Mouse (Mus musculus): ENCODE measurements around the gene Gm37240.

Gm37240 gene

DNA sequence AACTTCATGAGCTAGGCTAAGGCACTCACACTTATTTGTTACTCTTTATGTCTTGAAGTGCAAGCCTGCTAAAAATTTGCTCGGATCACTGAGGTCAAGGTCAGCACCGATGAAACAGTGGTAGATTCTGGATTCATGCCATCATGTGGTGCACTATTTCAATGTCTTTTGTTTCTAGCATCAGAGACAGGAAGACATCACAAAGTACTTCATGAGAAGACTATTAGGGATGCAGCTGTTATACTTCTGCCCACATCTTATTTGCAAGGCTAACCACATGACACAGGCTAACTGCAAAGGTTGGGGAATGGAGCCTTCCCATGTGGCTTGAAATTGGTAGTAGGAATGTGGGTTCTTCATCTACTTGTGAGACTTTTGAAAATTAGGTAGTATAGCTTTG, 1081.1 kb downstream of the Gm37240 start:
- DNase-seq, result no peak

DNA sequence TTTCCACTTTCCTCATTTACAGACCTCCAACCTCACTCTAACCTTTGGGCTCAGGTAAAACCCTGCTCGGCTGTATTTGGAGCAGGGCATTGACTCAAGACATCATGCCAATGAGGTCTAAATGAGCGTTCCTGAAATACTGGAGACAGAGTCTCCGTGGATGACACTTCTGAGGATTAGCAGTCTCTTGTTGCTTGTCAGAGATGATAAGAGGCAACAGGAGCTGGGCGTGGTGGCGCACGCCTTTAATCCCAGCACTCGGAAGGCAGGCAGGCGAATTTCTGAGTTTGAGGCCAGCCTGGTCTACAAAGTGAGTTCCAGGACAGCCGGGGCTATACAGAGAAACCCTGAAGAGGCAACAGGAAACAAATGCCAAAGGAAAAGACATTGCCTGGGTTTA, 1083.3 kb downstream of the Gm37240 start:
- DNase-seq, result no peak

DNA sequence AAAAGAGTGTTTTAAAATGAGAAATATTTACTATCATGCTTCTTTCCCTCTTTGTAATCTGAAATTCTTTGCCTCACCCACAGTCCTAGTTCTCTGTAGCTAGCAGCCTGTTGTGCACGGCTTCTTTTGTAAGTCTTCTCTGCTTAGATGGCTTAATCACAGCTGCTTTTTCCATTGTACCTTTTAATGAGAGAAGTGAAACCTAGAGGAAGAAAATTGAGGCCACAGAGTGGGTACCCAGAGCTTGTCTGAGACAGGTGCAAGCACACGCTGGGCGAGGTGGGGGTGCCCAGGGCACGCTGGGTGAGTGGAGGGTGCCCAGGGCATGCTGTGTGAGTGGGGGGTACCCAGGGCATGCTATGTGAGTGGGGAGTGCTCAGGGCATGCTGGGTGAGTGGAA, 1099.4 kb downstream of the Gm37240 start:
- DNase-seq, result no peak

DNA sequence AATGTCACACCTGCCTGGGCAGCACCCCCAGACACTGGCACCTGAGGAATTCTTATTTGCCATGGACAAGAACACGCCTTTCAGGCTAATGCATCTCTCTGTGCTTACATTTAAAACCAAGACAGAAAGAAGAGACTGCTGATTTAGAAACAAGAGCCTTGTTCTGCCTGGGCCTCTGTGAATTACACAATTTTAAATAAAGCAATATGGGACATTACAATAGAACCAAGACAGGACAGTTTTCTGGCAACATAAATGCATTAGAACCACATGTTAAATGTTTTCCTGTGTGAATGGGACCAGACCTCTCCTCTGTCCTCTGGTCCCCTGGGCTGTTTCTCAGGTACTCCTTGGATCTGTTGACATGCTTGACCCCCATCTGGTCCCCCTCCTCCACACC, 1111.2 kb downstream of the Gm37240 start:
- DNase-seq, result no peak

DNA sequence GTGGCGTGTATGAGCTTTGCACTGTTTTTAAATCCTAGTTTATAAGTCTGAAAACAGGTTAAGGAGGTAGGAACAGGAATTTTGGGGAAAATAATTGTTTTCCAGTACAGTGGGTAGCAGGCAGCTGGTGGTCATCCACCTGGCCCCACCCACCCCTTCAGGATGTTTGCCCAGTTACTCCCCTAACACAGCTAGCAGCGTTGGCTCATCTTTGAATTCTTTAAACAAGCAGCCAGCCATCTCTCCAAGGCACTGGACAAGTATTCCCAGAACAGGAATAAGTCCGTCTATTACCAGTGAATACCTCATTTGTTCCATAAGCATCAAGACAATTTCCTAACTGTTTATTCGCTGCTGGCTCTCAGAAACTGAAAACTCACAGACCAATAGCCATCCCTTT, 1111.7 kb downstream of the Gm37240 start:
- no peak for DNase-seq

DNA sequence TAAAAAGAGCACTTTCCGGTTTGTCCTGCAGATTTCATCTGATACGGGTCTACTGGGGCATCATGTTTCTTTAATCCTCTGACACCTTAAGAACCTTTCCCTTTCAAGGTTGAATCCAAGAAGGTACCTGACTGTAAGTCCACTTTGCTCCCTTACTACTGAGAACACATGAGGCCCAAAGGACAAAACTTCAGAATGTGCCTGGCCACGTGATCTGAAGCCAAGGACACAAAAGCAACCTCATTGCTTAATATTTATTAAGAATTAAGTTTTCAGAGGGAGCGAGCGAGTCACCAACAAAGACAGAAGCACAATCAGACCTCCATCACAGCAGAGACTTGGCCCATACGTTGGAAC, 1112.3 kb downstream of the Gm37240 start:
- no peak for DNase-seq

DNA sequence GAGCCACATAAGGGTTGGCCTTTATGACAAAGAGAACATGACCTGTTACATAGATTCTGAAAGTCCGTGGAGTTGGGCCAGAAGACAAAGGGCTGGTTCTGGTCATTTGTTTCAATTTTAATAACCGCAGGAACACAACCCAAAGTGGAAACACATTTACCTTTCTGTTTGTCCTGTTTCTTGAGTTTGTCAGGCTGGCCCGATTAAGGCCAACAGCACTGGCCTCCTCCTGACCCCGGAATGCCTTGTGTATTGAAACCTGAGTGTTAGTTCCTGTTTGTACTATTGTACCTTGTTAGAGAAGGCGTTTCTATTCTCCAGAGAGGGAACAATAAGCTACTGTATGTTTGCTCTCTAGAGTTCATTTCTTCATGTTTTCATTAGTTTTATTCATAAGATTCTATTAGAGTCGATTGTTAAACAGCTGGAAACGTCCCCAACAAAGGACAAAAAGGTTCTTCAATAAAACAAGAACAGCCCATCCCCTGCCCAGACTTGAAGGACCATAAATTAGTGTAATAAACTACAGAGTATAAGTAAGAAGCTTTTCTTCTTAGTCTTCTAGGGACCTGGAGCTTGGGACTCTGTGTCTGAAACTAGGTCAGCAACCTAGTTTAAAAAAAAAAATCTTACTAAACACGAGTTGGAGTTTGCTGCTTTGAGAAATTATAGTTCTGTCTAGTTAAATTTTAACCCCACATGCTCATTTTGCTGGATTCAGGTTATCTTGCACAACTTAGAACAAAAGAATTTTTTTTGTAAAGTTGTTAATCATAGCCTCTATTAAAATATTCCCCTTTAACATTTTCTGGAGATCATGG, 1112.9 kb downstream of the Gm37240 start:
- DNase-seq, result peak; percentile 23

DNA sequence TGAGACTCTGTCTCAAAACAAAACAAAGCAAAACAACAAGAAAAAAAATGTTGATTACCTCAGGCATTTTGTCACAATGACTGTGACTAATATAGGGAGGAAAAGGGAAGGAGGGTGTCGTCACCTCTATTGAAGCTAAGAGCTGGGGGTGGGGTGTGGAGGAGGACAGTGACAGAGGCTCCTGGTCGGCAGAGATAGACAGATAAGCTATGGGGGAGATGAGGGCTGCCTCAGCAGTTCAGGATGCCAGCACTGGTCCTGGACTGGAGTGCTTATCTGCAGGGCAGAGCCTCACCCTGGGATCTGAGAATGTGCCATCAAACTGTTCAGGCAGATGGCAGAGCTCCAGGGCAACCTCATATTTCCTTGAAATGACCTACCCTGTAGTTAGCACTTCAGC, 1115.3 kb downstream of the Gm37240 start:
- DNase-seq, result no peak

DNA sequence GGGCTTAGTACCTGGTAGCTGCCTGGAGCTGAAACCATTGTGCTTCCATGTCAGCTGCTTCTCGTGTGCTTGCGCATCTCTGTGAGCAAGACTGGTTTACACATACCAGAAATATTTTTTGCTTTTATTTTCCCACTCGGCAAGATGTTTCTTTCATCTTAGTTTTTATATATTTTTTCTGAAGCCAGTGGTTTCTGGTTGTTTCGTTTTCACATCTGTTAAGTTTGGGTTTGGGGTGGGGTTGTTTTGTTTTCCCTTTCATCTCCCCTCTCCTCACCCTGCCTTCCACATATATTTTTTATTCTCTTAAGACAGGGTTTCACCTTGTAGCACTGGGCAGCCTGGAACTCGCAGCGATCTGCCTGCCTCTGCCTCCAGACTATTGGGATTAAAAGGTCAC, 1116.8 kb downstream of the Gm37240 start:
- DNase-seq, result no peak

DNA sequence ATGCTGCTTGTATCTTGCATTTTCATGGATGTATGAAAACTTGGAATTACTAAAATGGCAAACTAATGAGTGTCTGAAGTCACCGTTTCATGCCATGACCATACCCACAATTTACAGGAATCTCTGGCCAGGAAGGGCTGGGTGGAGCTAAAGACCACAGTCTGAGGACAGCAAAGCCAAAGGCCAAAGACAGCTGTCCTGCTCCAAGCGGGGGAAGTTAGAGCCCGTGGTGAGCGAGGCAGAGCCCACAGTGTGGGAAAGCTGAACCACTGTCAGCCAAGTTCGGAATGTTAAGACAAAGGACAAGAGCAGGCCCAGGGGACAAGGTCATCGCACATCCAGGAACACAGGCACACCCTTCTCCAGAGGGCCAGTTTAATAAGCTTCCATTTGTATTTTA, 1117.9 kb downstream of the Gm37240 start:
- no peak for DNase-seq

DNA sequence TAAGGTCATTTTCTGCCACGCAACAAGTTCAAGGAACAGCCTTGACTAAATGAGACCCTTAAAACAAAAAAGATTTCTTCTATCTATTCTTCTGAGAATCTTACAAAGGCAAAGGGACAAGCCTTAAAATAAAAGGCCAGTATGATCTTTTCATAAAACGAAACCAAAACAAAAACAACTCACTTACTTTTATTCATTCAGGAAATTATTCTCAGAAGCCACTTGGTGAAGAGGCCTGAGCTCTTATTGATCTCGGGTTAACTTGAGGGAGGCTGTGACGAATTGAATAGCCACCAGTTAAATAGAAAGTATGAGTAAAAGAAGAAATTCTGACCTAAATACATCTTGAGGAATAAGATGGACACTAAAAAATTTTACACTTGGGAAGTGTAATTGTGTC, 1118.4 kb downstream of the Gm37240 start:
- DNase-seq, result no peak

DNA sequence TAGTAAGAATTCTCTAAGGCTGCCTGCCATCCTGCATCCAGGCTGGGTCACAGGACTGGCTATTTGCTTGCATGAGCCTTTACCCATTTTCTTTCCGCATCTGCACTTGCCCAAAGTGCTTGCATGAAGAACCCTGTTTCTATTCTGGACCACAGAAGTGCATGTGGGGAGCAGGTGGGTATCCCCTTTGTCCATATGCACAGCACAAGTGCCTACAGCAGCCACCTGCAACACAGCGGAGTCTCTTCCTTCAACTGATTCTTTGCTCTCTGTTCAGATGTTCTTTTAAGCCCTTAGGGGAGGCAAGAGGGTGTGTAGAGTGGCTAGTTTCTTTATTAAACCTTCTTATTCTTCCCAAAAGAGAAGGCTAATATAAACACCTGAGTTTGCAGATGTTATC, 1133.5 kb downstream of the Gm37240 start:
- no peak for DNase-seq

DNA sequence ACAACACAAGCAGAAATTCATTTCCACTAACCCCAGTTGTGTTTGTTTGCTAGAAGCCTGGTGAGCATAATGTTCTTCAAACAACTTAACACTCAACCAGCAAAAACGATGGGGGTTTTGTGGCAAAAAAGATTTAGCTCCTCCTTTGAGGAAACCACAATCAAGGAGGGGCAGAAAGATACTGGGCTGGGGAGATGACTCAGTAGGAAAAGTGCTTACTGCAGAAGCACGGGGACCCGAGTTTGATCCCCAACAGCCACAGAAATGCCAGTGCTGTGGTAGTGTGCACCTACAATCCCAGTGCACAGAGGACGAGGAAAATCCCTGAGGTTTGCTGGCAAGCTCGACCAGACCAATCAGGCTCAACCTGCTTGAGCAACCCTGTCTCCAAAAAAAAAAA, 1138.1 kb downstream of the Gm37240 start:
- DNase-seq, result no peak

DNA sequence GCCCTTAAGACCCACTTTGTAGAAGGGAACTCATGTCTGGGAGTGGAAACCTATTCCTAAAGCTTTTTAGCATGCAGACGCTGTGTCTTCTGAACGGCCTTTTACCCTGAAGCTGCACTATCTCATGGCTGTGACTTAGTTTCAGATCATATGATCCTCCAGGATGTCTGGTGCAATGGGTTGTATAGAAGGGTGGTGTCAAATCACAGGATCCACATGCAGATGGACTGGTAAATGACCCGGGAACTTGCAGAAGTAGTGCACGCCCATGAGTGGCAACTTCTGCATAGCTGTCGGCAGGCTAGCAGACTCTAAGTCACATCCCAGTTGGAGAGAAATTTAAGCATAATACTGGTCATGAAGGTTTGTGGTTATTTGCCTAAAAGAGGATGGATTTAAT, 1139.2 kb downstream of the Gm37240 start:
- no peak for DNase-seq

DNA sequence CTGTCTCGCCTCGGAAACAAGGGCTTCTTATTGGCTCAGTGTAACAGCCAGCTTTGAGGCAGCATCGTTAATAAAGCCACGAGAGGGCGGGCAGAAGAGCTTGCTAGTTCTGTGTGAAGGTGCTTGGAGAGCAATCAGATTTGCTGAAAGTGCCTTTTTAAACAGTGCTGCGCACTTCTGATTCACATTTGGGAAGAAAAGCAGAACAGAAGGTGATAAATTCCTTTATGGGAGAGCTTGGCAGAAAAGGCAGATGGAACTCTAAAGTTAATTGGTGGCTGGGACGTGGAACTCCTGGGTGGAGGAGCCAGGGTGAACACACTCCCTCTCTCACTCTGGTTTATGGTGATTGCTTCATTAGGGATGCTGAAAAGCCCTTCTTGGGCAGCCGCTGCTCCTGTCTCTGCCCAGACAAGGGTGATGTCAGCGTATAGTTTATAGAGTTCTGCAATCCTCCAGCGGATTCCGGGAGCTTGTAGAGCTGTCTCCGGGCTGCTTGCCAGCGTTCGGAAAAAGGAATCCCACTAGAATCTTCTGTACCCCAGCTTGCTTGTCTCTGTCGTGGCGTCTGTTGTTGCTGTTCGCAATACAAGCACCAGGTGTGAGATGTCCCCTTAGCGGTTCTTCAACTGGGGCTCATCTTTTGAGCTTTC, 1141.7 kb downstream of the Gm37240 start:
- peak; percentile 58 for DNase-seq

DNA sequence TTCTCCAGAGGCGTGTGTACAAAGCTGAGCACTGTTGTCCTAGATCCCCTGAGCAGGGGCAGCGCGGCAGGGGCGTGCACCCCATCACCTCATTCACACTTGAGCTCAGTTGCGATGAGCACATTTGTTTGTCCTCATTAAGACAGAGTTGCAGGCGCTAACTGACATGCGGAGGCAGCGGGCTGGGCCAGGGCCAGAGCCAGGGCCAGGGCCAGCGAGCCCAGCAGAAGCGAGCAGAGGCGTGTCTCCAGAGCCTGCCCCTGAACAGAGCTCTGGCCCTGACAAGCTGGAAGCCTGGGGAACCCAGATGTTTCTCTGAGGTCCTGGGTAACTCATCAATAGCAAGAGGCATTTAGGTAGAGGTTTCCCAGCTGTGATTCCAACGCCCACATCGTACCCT, 1142.6 kb downstream of the Gm37240 start:
- peak; percentile 64 for DNase-seq

DNA sequence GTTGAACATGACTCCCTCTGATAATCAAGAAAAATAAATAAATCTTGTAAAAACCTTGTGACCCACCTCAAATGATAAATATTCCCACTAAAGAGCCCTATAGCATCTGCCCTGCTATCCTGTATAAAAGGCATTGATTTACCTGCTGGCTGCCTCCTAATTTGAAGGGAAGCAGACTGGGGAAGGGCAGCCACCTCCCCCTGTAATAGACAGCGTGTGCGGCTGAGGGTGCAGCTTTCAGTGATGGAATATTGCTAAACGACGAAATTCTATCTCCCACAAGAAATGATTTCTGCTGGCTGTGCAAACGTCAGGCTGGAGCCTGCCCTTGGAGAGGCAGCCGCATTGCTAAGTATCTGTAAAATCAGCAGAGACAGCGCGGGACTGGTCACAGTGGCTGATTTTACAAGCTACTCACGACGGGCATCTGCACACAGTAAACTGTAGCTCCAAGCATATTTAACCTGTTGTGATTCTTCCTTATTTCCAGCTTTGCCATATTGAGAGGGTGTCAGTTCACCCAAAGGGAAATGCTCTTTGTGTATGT, 1147.2 kb downstream of the Gm37240 start:
- DNase-seq, result no peak

DNA sequence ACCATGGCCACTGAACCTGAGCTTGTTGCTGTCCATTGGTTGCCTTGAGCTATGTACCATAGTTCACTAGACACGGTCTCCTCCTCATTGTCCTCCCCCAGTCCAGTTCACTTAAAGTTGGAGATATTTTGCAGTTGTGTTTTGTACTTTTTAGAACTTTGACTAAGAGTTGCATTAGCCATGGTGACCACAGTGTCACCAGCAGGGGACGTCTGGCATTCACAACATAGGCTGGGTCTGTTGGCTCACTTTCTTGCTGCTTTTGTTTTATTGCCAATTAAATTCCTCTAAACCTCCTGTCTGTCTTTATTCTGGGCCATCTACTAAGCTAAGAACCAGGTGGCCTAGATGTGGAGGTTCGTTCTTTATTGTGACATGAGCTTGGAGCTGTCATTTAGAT, 1150.2 kb downstream of the Gm37240 start:
- no peak for DNase-seq

DNA sequence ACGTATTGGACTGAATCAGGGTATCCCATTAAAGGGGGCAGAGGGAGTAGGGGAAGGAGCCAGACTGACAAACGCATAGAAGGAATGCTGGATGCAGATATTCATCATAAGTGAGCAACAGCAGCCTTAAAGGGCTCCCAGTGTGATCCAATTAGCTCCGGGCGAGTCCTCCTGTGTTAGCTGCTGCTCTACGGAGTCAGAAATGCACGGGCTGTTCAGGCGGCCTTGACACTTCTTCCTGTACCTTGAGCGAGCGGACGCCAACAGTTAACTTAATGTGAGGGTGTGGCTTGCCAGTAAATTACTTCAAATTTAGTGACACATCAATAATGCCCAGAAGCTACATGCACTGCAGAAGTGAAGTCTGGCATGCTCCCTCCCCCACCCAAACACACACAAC, 1151.6 kb downstream of the Gm37240 start:
- DNase-seq, result peak; percentile 49

DNA sequence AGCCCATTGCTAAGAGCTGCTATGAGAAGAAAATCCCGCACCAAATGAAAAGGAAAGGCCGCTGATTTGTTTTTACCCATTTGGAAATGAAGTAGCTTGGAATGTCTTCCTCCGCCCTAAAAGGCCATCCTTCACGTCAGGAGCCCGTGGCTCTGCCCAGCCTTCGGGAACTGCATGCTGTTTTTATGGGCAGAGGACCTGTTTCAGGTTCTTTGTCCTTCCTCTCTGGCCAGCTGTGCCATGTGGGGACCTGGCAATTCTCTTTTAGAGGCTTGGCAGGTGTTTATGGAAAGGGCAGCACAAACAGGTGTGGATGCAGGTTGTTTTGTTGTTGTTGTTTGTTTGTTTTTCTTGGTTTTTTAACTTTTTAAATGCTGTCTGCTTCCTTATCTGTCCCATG, 1154.8 kb downstream of the Gm37240 start:
- no peak for DNase-seq

DNA sequence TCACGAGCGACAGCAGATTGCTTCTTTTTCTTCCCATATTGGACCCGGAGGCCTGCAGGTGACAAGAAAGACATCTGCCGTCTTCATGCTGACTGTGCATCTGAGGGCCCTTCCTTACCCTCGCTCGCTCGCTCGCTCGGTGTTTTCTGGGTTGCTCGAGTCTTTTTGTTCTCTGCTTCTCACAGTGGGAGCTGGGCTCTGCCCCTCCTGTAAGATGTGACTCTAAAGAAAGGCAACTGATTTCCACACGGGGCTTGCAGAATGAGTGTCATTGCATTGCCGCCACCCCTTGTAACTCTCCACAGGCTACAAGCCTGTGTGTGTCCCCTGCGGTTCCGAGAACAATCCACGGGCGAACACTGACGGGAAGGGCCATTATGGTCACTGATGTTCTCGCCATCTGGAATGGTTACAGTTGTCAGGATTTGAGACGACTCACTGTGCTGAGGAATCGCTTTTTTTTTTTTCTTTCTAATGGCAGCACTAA, 1155.3 kb downstream of the Gm37240 start:
- DNase-seq, result peak; percentile 53

DNA sequence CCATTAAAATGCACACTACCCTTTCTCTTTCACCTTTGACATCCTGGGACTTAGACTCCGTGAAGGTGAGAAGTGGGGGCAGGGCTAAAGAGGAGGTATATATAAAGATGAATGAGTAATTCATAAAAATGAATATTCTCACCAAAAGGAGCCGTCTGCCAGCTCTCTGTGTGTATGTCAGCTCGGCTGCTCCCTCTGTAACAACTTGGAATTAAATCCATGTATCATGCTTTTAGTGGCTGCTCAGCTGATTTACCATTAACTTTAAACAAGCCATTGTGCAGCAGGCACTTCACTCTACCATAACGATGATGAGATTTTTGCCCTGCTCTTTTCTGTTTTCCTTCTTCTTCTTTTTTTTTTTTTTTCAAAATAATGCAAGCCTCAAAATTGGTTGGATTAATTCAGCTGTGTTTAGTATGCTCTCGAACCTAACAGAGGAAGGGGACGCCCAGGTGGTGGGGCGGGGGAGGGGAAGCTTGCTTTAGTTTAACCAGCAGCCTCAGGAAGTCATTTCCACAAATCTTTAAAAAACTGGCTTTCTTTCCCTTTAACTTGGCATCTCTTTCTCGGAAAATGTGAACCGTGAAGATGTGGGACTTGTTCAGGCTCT, 1155.8 kb downstream of the Gm37240 start:
- no peak for DNase-seq

DNA sequence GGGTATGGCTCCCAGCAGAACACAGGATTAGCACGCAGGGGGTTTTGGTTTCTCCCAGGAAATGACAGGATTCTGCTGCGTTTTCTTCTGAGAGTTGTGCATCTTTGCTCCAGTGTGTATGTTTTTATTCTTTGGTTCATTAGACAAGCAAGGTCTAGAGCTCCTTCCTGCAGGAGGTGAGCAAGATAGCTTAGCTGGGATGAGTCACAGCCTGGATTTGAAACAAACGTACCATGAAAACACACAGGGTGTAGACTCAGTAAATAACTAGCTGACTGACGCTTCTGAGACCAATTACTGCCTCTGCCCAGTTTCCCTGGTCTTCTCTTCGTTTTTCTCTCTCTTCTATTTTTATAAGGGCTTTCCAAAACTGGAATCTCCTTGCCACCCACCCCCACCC, 1156.3 kb downstream of the Gm37240 start:
- no peak for DNase-seq

DNA sequence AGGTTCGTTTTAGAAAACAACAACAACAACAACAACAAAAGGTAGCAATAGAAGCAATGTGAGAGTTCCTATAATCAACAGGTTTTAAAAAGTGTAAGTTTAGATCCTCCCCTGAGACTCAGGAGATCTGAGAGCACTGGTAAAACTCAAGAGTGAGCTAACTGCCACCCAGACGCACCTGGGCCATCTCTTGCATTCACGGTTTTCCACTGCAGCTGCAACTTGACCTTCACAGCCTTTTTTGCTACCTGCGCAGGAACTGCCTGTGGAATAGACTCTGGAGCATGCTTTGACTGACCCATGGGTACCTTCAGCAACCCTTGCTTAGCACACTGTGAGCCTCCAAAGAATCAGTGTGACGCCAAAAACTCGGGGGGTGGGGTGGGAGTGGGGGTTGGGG, 1157.5 kb downstream of the Gm37240 start:
- no peak for DNase-seq

Data from retina, postnatal 1 day (tissue).